7 mouse cellular contexts compared by ENCODE assay signal in genomic region chrX:48518211-48518807, GRCm38 (mm10). TPM values are rescaled to one million over a fixed set of nuclear protein-coding genes. Genes with fewer than 3 reads are reported as not detected.
A peak's percentile ranks its signal among the peaks of the same experiment; 100 is the strongest.
DNase-seq lines count a peak whose midpoint lies in the region; ATAC-seq and TF ChIP-seq lines count a peak whose summit lies in the region.

No protein-coding gene starts in this region.

- peak; percentile 69 for ATAC-seq in intestine, embryonic 14.5 days (replicated peaks; ENCODE audit: low FRiP score, low TSS enrichment, low read depth)
- peak; percentile 54; the same call in 1 of the 2 replicates for ATAC-seq in megakaryocyte, adult 5-6 weeks (ENCODE audit: poor library complexity, severe bottlenecking)
- peak; percentile 43 for ATAC-seq in stomach, postnatal 0 days (ENCODE audit: low FRiP score, low TSS enrichment)

- no peak overlapping the region for H3K9ac ChIP-seq in intestine, embryonic 14.5 days (ENCODE audit: low read length)
- no peak overlapping the region for H3K9ac ChIP-seq in stomach, postnatal 0 days (ENCODE audit: low read length)

- H3K27me3 ChIP-seq in spleen, adult 2 months (ENCODE audit: control insufficient read depth, insufficient read depth, low read length) = no peaks in the 10 kb centered on the region
- no peaks in the 10 kb centered on the region for H3K27me3 ChIP-seq in intestine, embryonic 14.5 days (replicated peaks; ENCODE audit: control insufficient read depth, insufficient read depth, low read length)
- H3K27me3 ChIP-seq in stomach, postnatal 0 days (ENCODE audit: control insufficient read depth, insufficient read depth, low read length) = no peaks in the 10 kb centered on the region

- H3K9me3 ChIP-seq in intestine, embryonic 14.5 days (ENCODE audit: control insufficient read depth, low read length) = no peaks in the 10 kb centered on the region
- no peaks in the 10 kb centered on the region for H3K9me3 ChIP-seq in stomach, postnatal 0 days (ENCODE audit: control insufficient read depth, low read length)

- peak overlapping the region; percentile 4; the same call in 1 of the 2 replicates for H3K4me3 ChIP-seq in spleen, adult 2 months (ENCODE audit: extremely low read depth, insufficient read depth, insufficient read length)
- H3K4me3 ChIP-seq in intestine, embryonic 14.5 days (ENCODE audit: low read depth, low read length) = peak overlapping the region; percentile 44
- peak overlapping the region; percentile 41 for H3K4me3 ChIP-seq in stomach, postnatal 0 days (ENCODE audit: low read depth, low read length)

- H3K4me1 ChIP-seq in spleen, adult 2 months (ENCODE audit: control insufficient read depth, insufficient read depth, insufficient read length) = no peaks in the 10 kb centered on the region
- H3K4me1 ChIP-seq in intestine, embryonic 14.5 days (replicated peaks; ENCODE audit: control insufficient read depth, insufficient read depth, low read length) = no peaks in the 10 kb centered on the region; the same call in 1 of the 2 replicates
- no peaks in the 10 kb centered on the region for H3K4me1 ChIP-seq in stomach, postnatal 0 days (replicated peaks; ENCODE audit: control insufficient read depth, insufficient read depth)

- no peak for DNase-seq in spleen, adult 2 months (ENCODE audit: low read depth in 1 of 2, low spot score in 2 of 2)
- DNase-seq in spleen, adult 18-20 months = no peak
- DNase-seq in embryo, embryonic 9.5 days (ENCODE audit: extremely low spot score) = peak; percentile 35
- DNase-seq in intestine, embryonic 14.5 days (ENCODE audit: low spot score) = peak; percentile 53
- DNase-seq in stomach, postnatal 0 days (ENCODE audit: low spot score) = peak; percentile 19
- DNase-seq in spleen, postnatal 14 days (ENCODE audit: low spot score in 2 of 2) = no peak

- H3K4me2 ChIP-seq in intestine, embryonic 14.5 days (ENCODE audit: low read length) = peak overlapping the region; percentile 71
- peak overlapping the region; percentile 70 for H3K4me2 ChIP-seq in stomach, postnatal 0 days (replicated peaks; ENCODE audit: low read depth)

- 52% methylated on average over 15 of the region's 15 CpGs for WGBS in spleen, adult 2 months
- WGBS in intestine, embryonic 14.5 days = 28% methylated on average over 15 of the region's 15 CpGs
- WGBS in stomach, postnatal 0 days = 32% methylated on average over 15 of the region's 15 CpGs

- TF ChIP-seq EP300 in stomach, postnatal 0 days (optimal IDR thresholded peaks at IDR 0.05) = no peak

- TF ChIP-seq CTCF in spleen, adult 2 months (IDR thresholded peaks at IDR 0.05; ENCODE audit: extremely low read depth, insufficient read depth, insufficient read length, insufficient replicate concordance) = no peak
- no peak for TF ChIP-seq CTCF in stomach, postnatal 0 days (IDR thresholded peaks at IDR 0.05; ENCODE audit: low read depth)

- H3K36me3 ChIP-seq in spleen, adult 2 months (ENCODE audit: control insufficient read depth, insufficient read depth, low read length) = no peaks in the 10 kb centered on the region
- H3K36me3 ChIP-seq in intestine, embryonic 14.5 days (ENCODE audit: control insufficient read depth, insufficient read depth, low read length) = no peaks in the 10 kb centered on the region
- H3K36me3 ChIP-seq in stomach, postnatal 0 days (ENCODE audit: control insufficient read depth, insufficient read depth, low read length) = no peaks in the 10 kb centered on the region

- H3K27ac ChIP-seq in spleen, adult 2 months (ENCODE audit: insufficient read depth, low read length) = no peak overlapping the region
- H3K27ac ChIP-seq in intestine, embryonic 14.5 days (ENCODE audit: low read depth) = no peak overlapping the region
- no peak overlapping the region for H3K27ac ChIP-seq in stomach, postnatal 0 days (replicated peaks)

- TF ChIP-seq POLR2A in spleen, adult 2 months (IDR thresholded peaks at IDR 0.05; ENCODE audit: low read depth, low read length) = no peak

RNA-seq across cellular contexts. Expression of gene Rab33a, which starts 0.8 kb away (rescaled TPM):
- 0.07 and 0.32 TPM in 2 replicates for polyA plus RNA-seq in spleen, adult 2 months (2012; rRNA removed)
- 7.4 and 9.5 TPM in 2 replicates for polyA plus RNA-seq in intestine, embryonic 14.5 days (2014; fragmentation: Nextera tagmentation; extraction: Ambion mirVana)
- total RNA-seq in megakaryocyte, adult 5-6 weeks (2015) = not detected in 2 replicates
- not detected in 2 replicates for total RNA-seq in megakaryocyte, adult 5-6 weeks (2017)
- polyA plus RNA-seq in stomach, postnatal 0 days (2015; fragmentation: Nextera tagmentation; extraction: Ambion mirVana) = 2.4 and 2.5 TPM in 2 replicates

RNA-seq across cellular contexts. Expression of gene Aifm1, which starts 4.9 kb away (rescaled TPM):
- polyA plus RNA-seq in spleen, adult 2 months (2012; rRNA removed) = 3.5 and 4.7 TPM in 2 replicates
- polyA plus RNA-seq in intestine, embryonic 14.5 days (2014; fragmentation: Nextera tagmentation; extraction: Ambion mirVana) = 70.9 and 76.1 TPM in 2 replicates
- total RNA-seq in megakaryocyte, adult 5-6 weeks (2015) = 42.6 and 48.4 TPM in 2 replicates
- 39.2 and 42.8 TPM in 2 replicates for total RNA-seq in megakaryocyte, adult 5-6 weeks (2017)
- polyA plus RNA-seq in stomach, postnatal 0 days (2015; fragmentation: Nextera tagmentation; extraction: Ambion mirVana) = 45.9 TPM in 2 replicates

RNA-seq across cellular contexts. Expression of gene Elf4, which starts 55.4 kb away (rescaled TPM):
- 42.0 and 46.3 TPM in 2 replicates for polyA plus RNA-seq in spleen, adult 2 months (2012; rRNA removed)
- polyA plus RNA-seq in intestine, embryonic 14.5 days (2014; fragmentation: Nextera tagmentation; extraction: Ambion mirVana) = 17.7 and 19.8 TPM in 2 replicates
- total RNA-seq in megakaryocyte, adult 5-6 weeks (2015) = 122 and 133 TPM in 2 replicates
- total RNA-seq in megakaryocyte, adult 5-6 weeks (2017) = 40.3 and 45.8 TPM in 2 replicates
- polyA plus RNA-seq in stomach, postnatal 0 days (2015; fragmentation: Nextera tagmentation; extraction: Ambion mirVana) = 4.1 and 4.5 TPM in 2 replicates

Comparison
In these comparisons a context has a peak if more than half of its experiments do, and no peak if none do; other contexts are left out.
1. DNase-seq: peak in embryo, embryonic 9.5 days (single experiment), intestine, embryonic 14.5 days (single experiment) and stomach, postnatal 0 days (single experiment); none in spleen, adult 2 months (0 of 2), spleen, adult 18-20 months (0 of 2) and spleen, postnatal 14 days (0 of 2).
2. Peak in every context shown above with its lines, with median percentiles within 50 percentile points of each other: H3K4me3 ChIP-seq and ATAC-seq.